Mouse (Mus musculus) thymus, adult 2 months (tissue): Measurements from ENCODE around the gene Ccdc183. TPM values are rescaled to one million over a fixed set of nuclear protein-coding genes. Genes with fewer than 3 reads are reported as not detected.

Experiments
- DNase-seq: peaks from one replicate; pipeline ENCODE4 v3.0.0; 2021
- H3K27ac ChIP-seq: fragments of 200-500 bp; 2 replicates; pipeline ENCODE4 v1.5.1; 2012; ENCODE audit warnings: low read length, control low read depth; ENCODE audit not compliant: control insufficient read depth, insufficient read depth
- H3K27me3 ChIP-seq: fragments of 200-500 bp; 2 replicates; pipeline ENCODE4 v1.6.1; 2012; ENCODE audit warnings: mild to moderate bottlenecking, low read length, moderate library complexity, mixed read lengths; ENCODE audit not compliant: control insufficient read depth, insufficient read depth
- H3K36me3 ChIP-seq: fragments of 200-500 bp; 2 replicates; pipeline ENCODE4 v1.6.1; 2012; ENCODE audit warnings: mild to moderate bottlenecking, low read length, moderate library complexity; ENCODE audit not compliant: control insufficient read depth, insufficient read depth
- H3K4me1 ChIP-seq: fragments of 200-500 bp; replicated peaks from 2 replicates; pipeline ENCODE4 v1.6.1; 2012; ENCODE audit warnings: low read length; ENCODE audit not compliant: control insufficient read depth, insufficient read depth
- H3K4me3 ChIP-seq: fragments of 200-500 bp; 2 replicates; pipeline ENCODE4 v1.5.1; 2012; ENCODE audit warnings: mild to moderate bottlenecking, low read length, control low read depth, moderate library complexity; ENCODE audit not compliant: control insufficient read depth, insufficient read depth
- CTCF ChIP-seq: fragments of 200-500 bp; IDR thresholded peaks from 2 replicates; pipeline ENCODE4 v1.5.1; 2012; ENCODE audit warnings: mild to moderate bottlenecking, control low read depth, low read length, moderate library complexity, borderline replicate concordance; ENCODE audit not compliant: control insufficient read depth, poor library complexity, insufficient read depth; ENCODE audit errors: extremely low read depth
- POLR2A ChIP-seq: fragments of 200-500 bp; IDR thresholded peaks from 2 replicates; pipeline ENCODE4 v1.6.1; 2012; ENCODE audit warnings: mild to moderate bottlenecking, low read length, control low read depth, moderate library complexity; ENCODE audit not compliant: control insufficient read depth, poor library complexity, insufficient read depth; ENCODE audit errors: extremely low read depth
- WGBS: fragments of 180-500 bp; shearing (Covaris S2); methylation state at CpG from one replicate; pipeline ENCODE4 v1.1.7; 2018; 5-methylcytosine and 5-hydroxymethylcytosine counted together
- polyA plus RNA-seq: library from polyadenylated mRNA; depleted of rRNA; stranded (reverse); fragments of >200 nt; gene quantifications from 2 replicates; pipeline ENCODE4 v1.2.3, GENCODE M21; 2012

Ccdc183 gene
- polyA plus RNA-seq, 1 experiment = not detected

- Histone ChIP-seq H3K27ac (no peak overlapping the region), H3K27me3 (no peaks in the 10 kb centered on the region), H3K36me3 (no peaks in the 10 kb centered on the region), H3K4me1 (no peaks in the 10 kb centered on the region), H3K4me3 (no peak overlapping the region)
- WGBS = 48% methylated on average over 4 of the region's 4 CpGs
- no peak for DNase-seq
- no peak for TF ChIP-seq POLR2A
- no peak for TF ChIP-seq CTCF
Observed at GRCm38 (mm10) chr2:25657246-25657645, 39.8 kb upstream of the Ccdc183 start.

DNA sequence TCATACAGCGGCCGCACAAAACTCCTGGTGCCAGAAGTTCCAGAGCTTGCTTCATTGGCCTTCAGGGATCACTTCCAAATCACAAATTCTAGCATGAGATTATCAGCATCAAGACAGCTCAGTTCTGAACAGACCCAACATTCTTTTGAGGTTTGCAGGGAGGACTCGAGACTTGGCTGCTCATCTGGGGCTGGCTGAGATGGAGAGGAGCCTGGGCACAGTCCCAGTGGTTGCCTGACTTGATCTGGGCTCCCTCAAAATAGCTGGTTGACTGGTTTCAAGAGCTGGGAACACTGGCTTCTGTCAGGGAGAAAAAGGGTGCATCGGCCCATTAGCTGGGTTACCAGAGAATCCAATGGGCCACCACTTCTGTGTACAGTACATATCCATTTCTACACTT lies 39.2 kb upstream of the Ccdc183 start:
- Histone ChIP-seq H3K27ac (no peak overlapping the region), H3K36me3 (no peaks in the 10 kb centered on the region), H3K4me3 (no peak overlapping the region), H3K27me3 (no peaks in the 10 kb centered on the region), H3K4me1 (no peaks in the 10 kb centered on the region)
- DNase-seq = no peak
- WGBS = 92% methylated on average over 4 of the region's 4 CpGs
- no peak for TF ChIP-seq CTCF
- TF ChIP-seq POLR2A = no peak

DNA sequence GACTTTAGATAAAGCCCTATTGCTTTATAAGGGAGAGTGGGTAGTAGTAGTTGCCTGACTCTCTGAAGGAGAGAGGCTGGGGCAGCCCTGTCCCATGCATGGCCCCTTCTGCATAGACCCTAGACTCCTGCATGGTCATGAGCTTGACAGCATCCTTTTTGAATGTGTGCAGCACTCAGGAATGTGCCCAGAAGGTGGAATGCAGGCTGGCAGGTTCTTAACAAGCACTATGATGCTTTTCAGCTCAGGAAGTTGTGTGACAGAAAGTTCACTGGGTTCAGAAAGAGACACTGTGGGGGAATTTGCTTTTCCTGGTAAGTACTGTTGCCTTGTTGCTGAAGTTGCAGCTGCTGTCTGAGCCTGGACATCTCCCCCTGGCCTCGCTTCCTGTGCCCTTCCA lies 37.0 kb upstream of the Ccdc183 start:
- Histone ChIP-seq H3K36me3 (no peaks in the 10 kb centered on the region), H3K27me3 (no peaks in the 10 kb centered on the region), H3K4me1 (no peaks in the 10 kb centered on the region), H3K27ac (no peak overlapping the region), H3K4me3 (no peak overlapping the region)
- TF ChIP-seq CTCF (no peak), POLR2A (no peak)
- 74% methylated on average over 1 of the region's 1 CpGs for WGBS
- no peak for DNase-seq

- no peak within 1 kb of the TSS for H3K4me3 ChIP-seq
- TF ChIP-seq CTCF = no peak
- no peak for TF ChIP-seq POLR2A
- WGBS = 66% methylated on average over 2 of the region's 2 CpGs
- H3K36me3 ChIP-seq = no peaks in the 10 kb centered on the region
- no peaks in the 10 kb centered on the region for H3K27me3 ChIP-seq
- H3K27ac ChIP-seq = no peak within 1 kb of the TSS
- no peaks in the 10 kb centered on the region for H3K4me1 ChIP-seq
- DNase-seq = no peak
Observed at GRCm38 (mm10) chr2:25652902-25653301, 35.4 kb upstream of the Ccdc183 start, which contains the start of gene Lcn8. Gene Lcn8, plus strand, starts transcription at chr2:25653120.

GRCm38 (mm10) chr2:25639890-25640289 lies 22.4 kb upstream of the Ccdc183 start:
- Histone ChIP-seq H3K27me3 (no peaks in the 10 kb centered on the region), H3K36me3 (no peaks in the 10 kb centered on the region), H3K4me1 (no peaks in the 10 kb centered on the region), H3K4me3 (no peak overlapping the region), H3K27ac (no peak overlapping the region)
- 24% methylated on average over 6 of the region's 6 CpGs for WGBS
- TF ChIP-seq POLR2A (no peak), CTCF (no peak)
- peak; percentile 64 for DNase-seq

- no peak for TF ChIP-seq POLR2A
- no peak for TF ChIP-seq CTCF
- no peaks in the 10 kb centered on the region for H3K36me3 ChIP-seq
- no peaks in the 10 kb centered on the region for H3K27me3 ChIP-seq
- H3K4me1 ChIP-seq = no peaks in the 10 kb centered on the region
- no peak for DNase-seq
- no peak overlapping the region for H3K4me3 ChIP-seq
- 100% methylated on average over 1 of the region's 1 CpGs for WGBS
- no peak overlapping the region for H3K27ac ChIP-seq
Observed at GRCm38 (mm10) chr2:25634046-25634445, 16.6 kb upstream of the Ccdc183 start.

GRCm38 (mm10) chr2:25633616-25634015 lies 16.1 kb upstream of the Ccdc183 start:
- H3K27me3 ChIP-seq = no peaks in the 10 kb centered on the region
- WGBS = 91% methylated on average over 3 of the region's 3 CpGs
- DNase-seq = no peak

More at GRCm38 (mm10) chr2:25633616-25634015, 16.1 kb upstream of the Ccdc183 start:
- Histone ChIP-seq H3K4me1 (no peaks in the 10 kb centered on the region), H3K4me3 (no peak overlapping the region), H3K27ac (no peak overlapping the region), H3K36me3 (no peaks in the 10 kb centered on the region)
- TF ChIP-seq POLR2A = no peak
- no peak for TF ChIP-seq CTCF
